Mouse (Mus musculus): ENCODE data around the gene Zfp423.

Zfp423 gene

DNA sequence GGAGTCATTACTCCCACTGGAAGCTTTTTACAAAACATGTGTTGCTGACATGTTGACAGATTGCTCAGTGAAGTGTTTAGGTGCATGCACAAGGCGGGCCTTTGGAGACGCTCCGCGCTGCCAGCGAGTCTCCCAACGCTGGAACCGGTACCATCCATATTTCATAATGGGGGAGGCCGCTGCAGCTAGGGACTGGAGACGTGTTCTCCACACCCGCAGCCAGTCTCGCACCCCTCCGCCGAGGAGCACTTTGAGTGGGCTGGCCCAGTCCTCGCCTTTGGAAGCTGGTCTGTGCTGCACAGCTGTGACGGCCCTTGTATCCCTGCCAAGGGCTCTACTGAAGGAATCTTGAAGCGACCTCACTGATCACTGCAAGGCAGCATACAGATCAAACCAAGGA, 122.5 kb downstream of the Zfp423 start:
- DNase-seq (ENCODE audit: low read depth, low spot score) = peak; percentile 51

DNA sequence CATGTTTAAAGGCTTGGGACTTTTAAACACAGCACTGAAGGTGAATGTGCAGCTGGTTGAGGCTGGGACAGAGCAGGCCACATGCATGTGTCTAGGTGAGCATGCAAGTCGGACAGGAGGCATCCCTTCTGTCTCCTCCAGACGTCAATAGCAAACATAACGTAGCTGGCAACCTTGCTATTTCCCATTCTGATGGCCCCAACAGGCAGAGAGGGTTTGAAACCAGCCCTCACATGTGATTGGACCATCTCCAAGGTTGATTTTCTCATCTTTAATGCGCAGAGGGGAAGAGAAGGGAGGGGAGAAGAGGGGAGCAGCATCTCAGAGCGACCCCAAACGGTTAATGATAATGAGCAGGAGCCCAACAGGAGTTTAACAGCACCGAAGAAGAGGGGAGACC, 123.5 kb downstream of the Zfp423 start:
- no peak for DNase-seq (ENCODE audit: low read depth, low spot score)

- DNase-seq (ENCODE audit: low read depth, low spot score) = no peak
Measured at GRCm38 (mm10) chr8:87835411-87835821, 124.0 kb downstream of the Zfp423 start.

GRCm38 (mm10) chr8:87834656-87835055, 124.7 kb downstream of the Zfp423 start:
- DNase-seq (ENCODE audit: low read depth, low spot score) = no peak

GRCm38 (mm10) chr8:87833841-87834620, 125.4 kb downstream of the Zfp423 start:
- DNase-seq (ENCODE audit: low read depth, low spot score) = no peak

GRCm38 (mm10) chr8:87833339-87833738, 126.1 kb downstream of the Zfp423 start:
- no peak for DNase-seq (ENCODE audit: low read depth, low spot score)

DNA sequence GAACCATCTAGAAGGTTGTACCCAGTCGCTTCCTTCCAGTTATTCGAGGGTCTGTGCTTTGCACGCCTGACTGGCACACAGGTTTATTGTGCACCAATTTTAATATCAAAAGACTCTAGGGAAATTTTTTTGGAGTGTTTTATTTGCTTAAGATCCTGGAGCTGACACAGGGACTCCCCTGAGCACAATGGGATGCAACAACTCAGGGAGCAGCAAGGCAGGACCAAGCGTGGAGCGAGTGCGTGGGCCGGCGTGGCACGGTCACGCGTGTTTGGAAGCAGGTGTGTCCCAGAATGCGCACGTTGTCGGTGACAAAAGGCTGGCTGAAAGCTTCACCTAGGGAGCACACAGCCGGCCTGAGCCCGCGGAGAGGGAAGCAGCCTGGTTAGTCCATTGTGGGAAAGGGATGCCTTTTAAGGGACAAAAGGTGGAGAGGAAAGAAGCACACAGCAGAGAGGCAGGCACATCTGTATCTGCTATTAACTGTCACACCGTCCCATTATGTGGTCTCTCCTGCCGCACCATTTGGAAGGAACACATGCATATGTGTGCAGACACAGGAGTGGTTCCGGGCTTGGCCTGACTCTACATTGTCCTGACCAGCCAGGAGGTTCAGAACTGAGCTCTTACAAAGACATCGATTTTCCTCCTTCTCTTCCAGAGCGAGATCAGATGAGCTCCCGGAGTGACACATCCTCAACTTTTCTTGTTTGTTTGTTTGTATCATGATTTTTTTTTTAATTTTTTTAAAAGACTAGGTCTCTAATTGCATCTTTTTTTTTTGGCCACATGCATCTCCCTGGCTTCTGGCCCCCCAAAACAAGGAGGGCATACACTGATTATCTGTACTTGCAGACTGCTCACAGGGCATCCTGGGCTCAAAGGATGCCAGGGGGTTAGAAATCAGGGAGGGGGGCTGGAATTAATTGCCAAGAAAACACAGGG, 126.7 kb downstream of the Zfp423 start:
- no peak for DNase-seq (ENCODE audit: low read depth, low spot score)

- DNase-seq (ENCODE audit: low read depth, low spot score) = no peak
Measured at GRCm38 (mm10) chr8:87831567-87831966, 127.8 kb downstream of the Zfp423 start.

DNA sequence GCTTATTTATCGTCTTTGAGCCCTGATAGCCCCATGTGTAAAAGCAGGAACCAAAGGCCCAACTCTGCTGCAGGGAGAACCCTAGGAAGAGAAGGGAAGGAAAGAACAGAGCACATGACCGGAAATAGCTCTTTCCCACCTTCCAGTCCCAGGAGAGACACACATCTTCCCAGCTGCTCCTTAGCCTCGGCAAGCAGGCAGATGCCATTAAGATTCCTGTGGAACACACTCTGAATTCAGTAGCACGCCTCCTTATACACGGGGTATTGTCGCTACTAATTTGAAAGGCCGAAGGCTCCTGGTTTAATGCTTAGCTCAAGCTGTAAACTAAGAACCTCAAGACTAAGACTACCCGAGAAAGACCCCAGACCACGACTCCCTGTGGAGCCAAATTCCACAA, 128.3 kb downstream of the Zfp423 start:
- no peak for DNase-seq (ENCODE audit: low read depth, low spot score)

DNA sequence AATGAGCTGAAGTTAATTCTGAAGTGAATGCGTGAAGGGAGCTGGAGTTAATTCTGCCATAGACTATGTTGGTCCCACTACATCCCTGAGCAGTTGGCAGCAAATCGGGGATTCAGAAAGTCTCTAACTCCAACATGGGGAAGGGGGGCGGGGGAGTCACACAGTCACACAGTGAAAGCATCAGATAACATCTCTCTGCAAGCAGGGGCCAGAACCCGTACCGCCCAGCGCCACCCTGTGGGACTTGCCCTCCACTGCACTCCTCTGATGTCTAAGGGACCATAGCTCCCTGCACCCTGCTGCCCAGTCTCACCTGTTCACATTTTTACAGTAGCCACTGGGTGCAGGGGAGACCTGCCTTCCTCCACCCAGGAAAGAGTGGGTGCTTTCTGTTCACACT, 129.2 kb downstream of the Zfp423 start:
- no peak for DNase-seq (ENCODE audit: low read depth, low spot score)

- DNase-seq (ENCODE audit: low read depth, low spot score) = no peak
Measured at GRCm38 (mm10) chr8:87826013-87826660, 133.3 kb downstream of the Zfp423 start.

DNA sequence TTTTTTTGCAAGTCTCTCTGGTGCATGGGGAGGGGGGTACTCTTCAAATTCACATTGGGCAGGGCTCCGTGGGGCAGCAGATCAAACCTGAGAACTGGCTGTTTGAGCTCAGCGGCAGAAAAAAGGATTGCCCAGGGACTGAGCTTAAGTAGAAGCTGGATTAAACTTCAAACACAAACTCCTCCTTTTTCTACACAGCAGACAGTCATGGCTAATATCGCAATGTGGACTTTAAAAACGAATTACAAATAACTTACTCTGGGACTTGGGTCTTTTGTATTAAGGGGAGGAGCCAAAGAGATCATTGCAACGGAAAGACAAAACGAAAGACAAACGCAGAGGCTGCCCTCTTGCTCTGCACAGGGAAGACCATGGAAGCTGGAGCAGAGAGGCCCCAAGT, 136.2 kb downstream of the Zfp423 start:
- DNase-seq (ENCODE audit: low read depth, low spot score) = no peak

DNA sequence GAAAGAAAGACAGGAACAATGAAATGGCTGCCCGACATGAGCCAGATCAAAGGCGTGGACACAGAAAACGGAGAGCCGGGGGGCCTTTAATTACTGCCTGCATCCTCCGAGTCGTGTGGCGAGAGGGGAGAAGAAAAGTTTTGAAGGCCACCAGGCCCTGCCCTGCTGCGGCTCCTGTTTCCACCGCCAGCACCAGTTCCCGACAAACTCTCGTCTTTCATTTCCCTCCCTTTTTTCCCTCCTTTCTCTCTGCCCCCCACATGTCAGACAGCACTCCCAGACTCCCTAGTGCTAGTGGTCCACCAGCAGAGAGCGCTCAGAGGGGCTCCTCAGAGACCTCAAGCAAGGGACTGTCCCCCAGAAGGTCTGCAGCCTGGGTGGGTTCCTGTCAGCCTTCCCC, 136.7 kb downstream of the Zfp423 start:
- DNase-seq (ENCODE audit: low read depth, low spot score) = no peak

GRCm38 (mm10) chr8:87822175-87822574, 137.2 kb downstream of the Zfp423 start:
- no peak for DNase-seq (ENCODE audit: low read depth, low spot score)

DNA sequence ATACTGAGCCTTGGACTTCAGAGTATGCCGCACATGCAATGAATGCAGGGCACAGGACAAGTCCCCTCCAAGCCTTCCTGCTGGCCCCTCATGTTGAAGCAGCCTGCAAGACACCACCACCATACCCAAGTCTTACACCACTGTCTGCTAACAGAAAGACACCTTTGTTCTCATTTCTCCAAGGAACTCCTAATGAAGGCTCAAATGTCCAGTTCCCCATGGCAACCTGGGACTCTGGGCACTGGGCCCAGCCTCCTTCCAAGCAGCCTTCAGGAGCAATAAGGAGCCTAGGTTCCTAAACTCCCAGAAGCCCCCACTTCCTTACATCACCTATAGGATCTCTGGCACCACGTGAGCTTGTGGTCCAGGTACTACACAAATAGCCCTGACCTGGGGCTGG, 137.7 kb downstream of the Zfp423 start:
- DNase-seq (ENCODE audit: low read depth, low spot score) = no peak

- DNase-seq (ENCODE audit: low read depth, low spot score) = no peak
Measured at GRCm38 (mm10) chr8:87819263-87819662, 140.1 kb downstream of the Zfp423 start.

GRCm38 (mm10) chr8:87818506-87818905, 140.9 kb downstream of the Zfp423 start:
- DNase-seq (ENCODE audit: low read depth, low spot score) = no peak

DNA sequence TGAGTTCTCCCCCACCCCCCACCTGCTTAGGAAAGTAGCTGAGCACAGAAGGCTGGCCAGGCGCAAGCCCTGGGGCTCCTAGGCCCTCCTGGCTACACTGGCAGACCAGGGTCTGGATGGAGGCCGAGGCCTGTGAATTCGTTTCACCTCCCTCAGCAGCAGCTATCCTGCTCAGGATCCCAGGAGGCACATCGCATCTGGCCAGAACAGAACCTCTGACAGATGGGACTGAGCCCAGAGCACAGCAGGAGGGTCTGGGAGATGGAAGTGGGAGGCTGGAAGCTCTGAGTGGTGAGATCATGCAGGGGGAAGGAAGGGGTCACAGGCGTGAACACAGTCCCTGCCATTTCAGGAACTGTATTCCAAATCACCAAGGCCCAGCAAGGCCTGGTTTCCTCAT, 143.3 kb downstream of the Zfp423 start:
- DNase-seq (ENCODE audit: low read depth, low spot score) = no peak

DNA sequence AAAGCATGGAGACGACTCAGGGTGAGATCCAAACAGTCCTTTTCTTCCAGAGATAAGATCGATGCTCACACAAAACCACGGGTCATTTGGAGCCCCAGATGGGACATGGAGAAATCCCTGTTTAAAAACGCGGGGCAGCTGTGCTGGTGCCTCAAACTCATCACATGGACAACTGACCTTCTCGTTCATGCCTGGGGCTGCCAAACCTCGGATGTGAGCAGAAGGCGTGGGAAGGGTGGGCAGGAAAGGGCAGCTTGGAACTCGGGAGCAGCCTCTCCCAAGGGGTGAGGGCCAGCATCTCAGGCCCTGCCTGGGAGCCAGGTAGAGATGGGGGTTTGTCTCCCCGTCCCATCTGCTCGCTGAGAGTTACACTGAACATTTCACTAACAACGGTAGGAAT, 146.7 kb downstream of the Zfp423 start:
- DNase-seq (ENCODE audit: low read depth, low spot score) = no peak

GRCm38 (mm10) chr8:87812069-87812449, 147.3 kb downstream of the Zfp423 start:
- DNase-seq (ENCODE audit: low read depth, low spot score) = no peak

GRCm38 (mm10) chr8:87811399-87812068, 147.9 kb downstream of the Zfp423 start:
- DNase-seq (ENCODE audit: low read depth, low spot score) = peak; percentile 52

DNA sequence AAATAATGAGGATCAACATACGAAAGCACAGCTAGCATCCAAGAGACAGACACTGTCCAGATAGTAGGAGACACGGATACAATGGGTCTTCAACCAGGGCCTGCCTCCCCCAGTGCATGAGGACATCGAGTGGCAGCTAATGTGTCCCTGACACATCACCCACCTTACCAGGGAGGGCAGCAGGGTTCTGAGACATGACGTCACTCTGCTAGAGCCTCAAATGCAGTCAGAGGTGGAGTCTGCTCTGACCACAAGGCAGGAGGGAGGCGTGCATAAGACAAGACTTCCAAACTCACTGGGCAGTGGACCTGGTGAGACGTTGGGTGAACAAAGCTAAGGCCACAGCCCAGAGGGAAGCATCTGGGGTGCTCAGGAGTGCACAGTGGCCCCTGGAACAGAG, 148.6 kb downstream of the Zfp423 start:
- no peak for DNase-seq (ENCODE audit: low read depth, low spot score)

Data from skeletal muscle tissue, adult 2 months (tissue).